Mouse (Mus musculus): ENCODE measurements around the gene Suclg2. TPM values are rescaled to one million over a fixed set of nuclear protein-coding genes. Genes with fewer than 3 reads are reported as not detected.

Gene Suclg2
- polyA plus RNA-seq, 1 experiment from 2014 or later, result 67.6 TPM

- no peaks in the 10 kb centered on the region; the same call in 1 of the 2 replicates for H3K36me3 ChIP-seq (ENCODE audit: control insufficient read depth, insufficient read depth, low read length)
Observed at GRCm38 (mm10) chr6:95573035-95573759, 145.4 kb downstream of the Suclg2 start.

GRCm38 (mm10) chr6:95571620-95572019, 147.0 kb downstream of the Suclg2 start:
- TF ChIP-seq EP300 (optimal IDR thresholded peaks at IDR 0.05), result no peak
- TF ChIP-seq CTCF (IDR thresholded peaks at IDR 0.05; ENCODE audit: low read depth), result no peak
- DNase-seq (ENCODE audit: low spot score) (no peak), ATAC-seq (ENCODE audit: low FRiP score, low TSS enrichment) (no peak)
- Histone ChIP-seq H3K4me2 (replicated peaks; ENCODE audit: low read depth) (no peak overlapping the region), H3K9me3 (ENCODE audit: control insufficient read depth, low read length) (no peaks in the 10 kb centered on the region), H3K4me1 (replicated peaks; ENCODE audit: control insufficient read depth, insufficient read depth) (no peaks in the 10 kb centered on the region), H3K27ac (replicated peaks) (no peak overlapping the region), H3K4me3 (ENCODE audit: low read depth, low read length) (no peak overlapping the region), H3K36me3 (ENCODE audit: control insufficient read depth, insufficient read depth, low read length) (no peaks in the 10 kb centered on the region; the same call in 1 of the 2 replicates), H3K27me3 (ENCODE audit: control insufficient read depth, insufficient read depth, low read length) (no peaks in the 10 kb centered on the region), H3K9ac (ENCODE audit: low read length) (no peak overlapping the region)
- WGBS, result 81% methylated on average over 3 of the region's 3 CpGs

More at GRCm38 (mm10) chr6:95573035-95573759, 145.4 kb downstream of the Suclg2 start:
- 96% methylated on average over 3 of the region's 3 CpGs for WGBS
- Histone ChIP-seq H3K4me3 (ENCODE audit: low read depth, low read length) (no peak overlapping the region), H3K27me3 (ENCODE audit: control insufficient read depth, insufficient read depth, low read length) (no peaks in the 10 kb centered on the region), H3K9ac (ENCODE audit: low read length) (no peak overlapping the region), H3K4me1 (replicated peaks; ENCODE audit: control insufficient read depth, insufficient read depth) (no peaks in the 10 kb centered on the region), H3K27ac (replicated peaks) (no peak overlapping the region), H3K9me3 (ENCODE audit: control insufficient read depth, low read length) (no peaks in the 10 kb centered on the region), H3K4me2 (replicated peaks; ENCODE audit: low read depth) (no peak overlapping the region)
- TF ChIP-seq EP300 (optimal IDR thresholded peaks at IDR 0.05) (no peak), CTCF (IDR thresholded peaks at IDR 0.05; ENCODE audit: low read depth) (no peak)
- no peak for DNase-seq (ENCODE audit: low spot score)
- no peak for ATAC-seq (ENCODE audit: low FRiP score, low TSS enrichment)

GRCm38 (mm10) chr6:95563355-95564009, 155.1 kb downstream of the Suclg2 start:
- DNase-seq (ENCODE audit: low spot score) (no peak), ATAC-seq (ENCODE audit: low FRiP score, low TSS enrichment) (no peak)
- no peaks in the 10 kb centered on the region for H3K27me3 ChIP-seq (ENCODE audit: control insufficient read depth, insufficient read depth, low read length)
- H3K4me3 ChIP-seq (ENCODE audit: low read depth, low read length), result no peak overlapping the region
- no peak overlapping the region for H3K27ac ChIP-seq (replicated peaks)
- no peaks in the 10 kb centered on the region; the same call in 1 of the 2 replicates for H3K36me3 ChIP-seq (ENCODE audit: control insufficient read depth, insufficient read depth, low read length)
- 71% methylated on average over 2 of the region's 2 CpGs for whole genome bisulfite sequencing
- H3K9me3 ChIP-seq (ENCODE audit: control insufficient read depth, low read length), result no peaks in the 10 kb centered on the region
- no peak overlapping the region for H3K4me2 ChIP-seq (replicated peaks; ENCODE audit: low read depth)
- no peaks in the 10 kb centered on the region for H3K4me1 ChIP-seq (replicated peaks; ENCODE audit: control insufficient read depth, insufficient read depth)
- TF ChIP-seq EP300 (optimal IDR thresholded peaks at IDR 0.05) (no peak), CTCF (IDR thresholded peaks at IDR 0.05; ENCODE audit: low read depth) (no peak)
- no peak overlapping the region for H3K9ac ChIP-seq (ENCODE audit: low read length)

GRCm38 (mm10) chr6:95556320-95556719, 162.3 kb downstream of the Suclg2 start:
- no peak overlapping the region for H3K4me2 ChIP-seq (replicated peaks; ENCODE audit: low read depth)
- DNase-seq (ENCODE audit: low spot score) (no peak), ATAC-seq (ENCODE audit: low FRiP score, low TSS enrichment) (no peak)
- no peaks in the 10 kb centered on the region for H3K27me3 ChIP-seq (ENCODE audit: control insufficient read depth, insufficient read depth, low read length)
- no peak overlapping the region for H3K9ac ChIP-seq (ENCODE audit: low read length)
- H3K4me3 ChIP-seq (ENCODE audit: low read depth, low read length), result no peak overlapping the region
- H3K9me3 ChIP-seq (ENCODE audit: control insufficient read depth, low read length), result no peaks in the 10 kb centered on the region
- no peak for TF ChIP-seq CTCF (IDR thresholded peaks at IDR 0.05; ENCODE audit: low read depth)
- no peak for TF ChIP-seq EP300 (optimal IDR thresholded peaks at IDR 0.05)
- WGBS, result 73% methylated on average over 6 of the region's 6 CpGs
- no peak overlapping the region for H3K27ac ChIP-seq (replicated peaks)
- no peaks in the 10 kb centered on the region for H3K36me3 ChIP-seq (ENCODE audit: control insufficient read depth, insufficient read depth, low read length)
- no peaks in the 10 kb centered on the region for H3K4me1 ChIP-seq (replicated peaks; ENCODE audit: control insufficient read depth, insufficient read depth)

- Histone ChIP-seq H3K27me3 (ENCODE audit: control insufficient read depth, insufficient read depth, low read length) (no peaks in the 10 kb centered on the region), H3K4me3 (ENCODE audit: low read depth, low read length) (no peak overlapping the region), H3K9me3 (ENCODE audit: control insufficient read depth, low read length) (no peaks in the 10 kb centered on the region), H3K27ac (replicated peaks) (no peak overlapping the region), H3K36me3 (ENCODE audit: control insufficient read depth, insufficient read depth, low read length) (no peaks in the 10 kb centered on the region), H3K4me1 (replicated peaks; ENCODE audit: control insufficient read depth, insufficient read depth) (no peaks in the 10 kb centered on the region), H3K4me2 (replicated peaks; ENCODE audit: low read depth) (no peak overlapping the region), H3K9ac (ENCODE audit: low read length) (no peak overlapping the region)
- no peak for TF ChIP-seq EP300 (optimal IDR thresholded peaks at IDR 0.05)
- ATAC-seq (ENCODE audit: low FRiP score, low TSS enrichment), result no peak
- 61% methylated on average over 6 of the region's 6 CpGs for WGBS
- no peak for DNase-seq (ENCODE audit: low spot score)
Observed at GRCm38 (mm10) chr6:95552339-95552950, 166.2 kb downstream of the Suclg2 start.

- no peak for ATAC-seq (ENCODE audit: low FRiP score, low TSS enrichment)
Observed at GRCm38 (mm10) chr6:95551000-95551399, 167.6 kb downstream of the Suclg2 start.

More at GRCm38 (mm10) chr6:95551000-95551399, 167.6 kb downstream of the Suclg2 start:
- Histone ChIP-seq H3K4me2 (replicated peaks; ENCODE audit: low read depth) (no peak overlapping the region), H3K27ac (replicated peaks) (no peak overlapping the region), H3K4me1 (replicated peaks; ENCODE audit: control insufficient read depth, insufficient read depth) (no peaks in the 10 kb centered on the region), H3K36me3 (ENCODE audit: control insufficient read depth, insufficient read depth, low read length) (no peaks in the 10 kb centered on the region), H3K27me3 (ENCODE audit: control insufficient read depth, insufficient read depth, low read length) (no peaks in the 10 kb centered on the region), H3K9me3 (ENCODE audit: control insufficient read depth, low read length) (no peaks in the 10 kb centered on the region), H3K4me3 (ENCODE audit: low read depth, low read length) (no peak overlapping the region), H3K9ac (ENCODE audit: low read length) (no peak overlapping the region)
- no peak for TF ChIP-seq CTCF (IDR thresholded peaks at IDR 0.05; ENCODE audit: low read depth)
- no peak for TF ChIP-seq EP300 (optimal IDR thresholded peaks at IDR 0.05)
- WGBS, result 74% methylated on average over 4 of the region's 4 CpGs
- no peak for DNase-seq (ENCODE audit: low spot score)
